Mouse (Mus musculus) liver, embryonic 13.5 days (tissue): ENCODE measurements around the gene Sdccag8. TPM values are rescaled to one million over a fixed set of nuclear protein-coding genes. Genes with fewer than 3 reads are reported as not detected.

Experiments
- ATAC-seq: fragments of 200-750 bp; cut with Nextera tagmentation; 2 replicates; pipeline ENCODE4 v1.8.0; 2017; ENCODE audit warnings: low read depth, mild to moderate bottlenecking, moderate number of reproducible peaks, moderate library complexity
- DNase-seq: peaks from one replicate; pipeline ENCODE4 v3.0.0; 2022
- H3K27ac ChIP-seq: fragments of 300-500 bp; sonication (generic); 2 replicates; pipeline ENCODE4 v1.5.1; 2015; ENCODE audit warnings: moderate library complexity, mild to moderate bottlenecking, inconsistent platforms
- H3K27me3 ChIP-seq: fragments of 300-500 bp; sonication (generic); 2 replicates; pipeline ENCODE4 v1.6.1; 2015; ENCODE audit warnings: mild to moderate bottlenecking, inconsistent platforms
- H3K36me3 ChIP-seq: fragments of 300-500 bp; sonication (generic); 2 replicates; pipeline ENCODE4 v1.6.1; 2015; ENCODE audit warnings: mild to moderate bottlenecking, inconsistent platforms
- H3K4me1 ChIP-seq: fragments of 300-500 bp; sonication (generic); replicated peaks from 2 replicates; pipeline ENCODE4 v1.6.1; 2015; ENCODE audit warnings: inconsistent platforms
- H3K4me2 ChIP-seq: fragments of 300-500 bp; sonication (generic); 2 replicates; pipeline ENCODE4 v1.6.1; 2015; ENCODE audit warnings: inconsistent platforms, mild to moderate bottlenecking, moderate library complexity
- H3K4me3 ChIP-seq: fragments of 300-500 bp; sonication (generic); replicated peaks from 2 replicates; pipeline ENCODE4 v1.5.1; 2015; ENCODE audit warnings: mild to moderate bottlenecking, inconsistent platforms
- H3K9ac ChIP-seq: fragments of 300-500 bp; sonication (generic); 2 replicates; pipeline ENCODE4 v1.6.1; 2015; ENCODE audit warnings: mild to moderate bottlenecking, inconsistent platforms
- H3K9me3 ChIP-seq: fragments of 300-500 bp; sonication (generic); replicated peaks from 2 replicates; pipeline ENCODE4 v1.6.1; 2016; ENCODE audit warnings: inconsistent platforms
- WGBS: fragments of 180-500 bp; shearing (Covaris S2); methylation state at CpG from one replicate; pipeline ENCODE4 v1.1.7; 2015; ENCODE audit not compliant: insufficient replicate concordance; 5-methylcytosine and 5-hydroxymethylcytosine counted together
- microRNA counts: library from miRNA; unstranded; fragments of <30 nt; microRNA quantifications from one replicate; lab custom pipeline; 2016
- microRNA-seq: library from miRNA; unstranded; fragments of <30 nt; microRNA quantifications from one replicate; pipeline ENCODE4, GENCODE M21; 2016
- polyA plus RNA-seq: library from polyadenylated mRNA; unstranded; fragments of >200 nt; fragmentation: Nextera tagmentation; extraction: Ambion mirVana; gene quantifications from 2 replicates; pipeline ENCODE4 v1.2.1, GENCODE M21; 2015

The Sdccag8 gene
- polyA plus RNA-seq, 1 experiment from 2014 or later: 5.7 TPM

DNA sequence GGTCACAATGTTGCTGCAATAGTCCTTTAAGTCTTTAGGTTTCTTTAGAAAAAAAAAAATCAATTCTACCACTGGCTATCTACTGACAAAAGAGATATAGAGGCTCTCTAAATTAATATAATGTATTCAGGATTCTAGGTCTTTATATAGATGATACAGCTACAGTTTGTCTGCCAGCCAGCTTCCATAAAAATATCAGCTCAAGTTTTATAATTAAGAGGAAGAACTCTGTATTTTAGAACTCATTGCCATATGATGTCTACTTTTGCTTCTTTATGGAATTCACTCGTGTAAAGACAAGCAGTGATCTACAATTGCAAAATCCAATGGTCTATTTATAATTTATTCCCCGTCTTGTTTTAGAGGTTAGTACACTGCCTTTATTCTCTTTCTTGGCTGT is 254.7 kb downstream of the Sdccag8 start:
- WGBS: 67% methylated on average over 2 of the region's 2 CpGs
- no peak overlapping the region for H3K4me3 ChIP-seq
- no peak for DNase-seq
- ATAC-seq: no peak
- H3K4me2 ChIP-seq: no peak overlapping the region
- H3K9ac ChIP-seq: no peak overlapping the region
- no peaks in the 10 kb centered on the region for H3K27me3 ChIP-seq
- H3K9me3 ChIP-seq: no peaks in the 10 kb centered on the region
- no peaks in the 10 kb centered on the region for H3K36me3 ChIP-seq
- H3K4me1 ChIP-seq: no peaks in the 10 kb centered on the region
- H3K27ac ChIP-seq: no peak overlapping the region

MicroRNAs encoded within 50 kb of the gene (microRNA counts, 519-probe panel; counts per million panel counts)
- microRNA mmu-miR-350 (lab: Ali Mortazavi, UCI): 3,505 counts per million, percentile 23 among the panel's probes with 10 or more counts

Small RNA genes lying within 50 kb of the gene (microRNA-seq; reads per million reads assigned to microRNA genes)
- not detected for gene Gm25993
- 667 reads per million, percentile 71 among the genes with 10 or more reads in this experiment for gene Mir350

Other genes starting within 250 kb of the Sdccag8 start
- 5.6 and 7.2 TPM in 2 replicates for gene Cep170, start 593 bp upstream of the Sdccag8 start, polyA plus RNA-seq